ENCODE assay signal across 30 mouse cellular contexts in genomic region chr13:67850361-67850760, GRCm38 (mm10). TPM values are rescaled to one million over a fixed set of nuclear protein-coding genes. Genes with fewer than 3 reads are reported as not detected.
"Had no signal": no experiment of that assay in that cellular context is flagged by ENCODE, and none has a peak within 500 bp of the region (broad histone marks: within the 10 kb centered on the region; RNA-seq: fewer than 3 reads in every experiment).

No protein-coding gene starts in this region.

- H3K4me2 ChIP-seq: heart, embryonic 11.5 days; heart, embryonic 13.5 days; heart, embryonic 15.5 days; hindbrain, embryonic 13.5 days; intestine, embryonic 15.5 days; kidney, embryonic 15.5 days; limb, embryonic 12.5 days; liver, embryonic 11.5 days; liver, embryonic 13.5 days; liver, embryonic 15.5 days had no signal

- H3K4me1 ChIP-seq: heart, embryonic 13.5 days; heart, embryonic 15.5 days; hindbrain, embryonic 13.5 days; intestine, embryonic 15.5 days; kidney, embryonic 15.5 days; limb, embryonic 12.5 days; liver, embryonic 13.5 days; liver, embryonic 15.5 days had no signal

- ATAC-seq: hindbrain, embryonic 16.5 days; inflammation-experienced regulatory T-cells, adult 6 months; intestine, embryonic 15.5 days had no signal

- H3K27me3 ChIP-seq: heart, embryonic 13.5 days; heart, embryonic 15.5 days; hindbrain, embryonic 13.5 days; intestine, embryonic 15.5 days; kidney, embryonic 15.5 days; limb, embryonic 12.5 days; liver, embryonic 13.5 days; liver, embryonic 15.5 days had no signal

- H3K4me3 ChIP-seq: heart, adult 2 months; heart, embryonic 13.5 days; heart, embryonic 15.5 days; hindbrain, embryonic 13.5 days; intestine, embryonic 15.5 days; kidney, embryonic 15.5 days; limb, embryonic 12.5 days; liver, embryonic 13.5 days; liver, embryonic 15.5 days had no signal

- H3K36me3 ChIP-seq: heart, embryonic 13.5 days; heart, embryonic 15.5 days; hindbrain, embryonic 13.5 days; intestine, embryonic 15.5 days; kidney, embryonic 15.5 days; limb, embryonic 12.5 days; liver, embryonic 13.5 days; liver, embryonic 15.5 days had no signal

- DNase-seq: gastrocnemius, postnatal 25 days; heart, adult 2 months; heart, postnatal 14 days; heart, postnatal 36 days; kidney, adult 11 months; kidney, adult 2 months; kidney, adult 9 months; kidney, postnatal 14 days; kidney, postnatal 36 days; layer of hippocampus, adult 9-11 months; layer of hippocampus, postnatal 36 days; left cerebral cortex, postnatal 4 days; liver; liver, embryonic 13.5 days had no signal

- H3K27ac ChIP-seq: heart, adult 2 months; heart, embryonic 13.5 days; heart, embryonic 15.5 days; hindbrain, embryonic 13.5 days; intestine, embryonic 15.5 days; kidney, embryonic 15.5 days; kidney, postnatal 0 days; limb, embryonic 12.5 days; liver, embryonic 13.5 days; liver, embryonic 15.5 days had no signal

- H3K9me3 ChIP-seq: heart, embryonic 13.5 days; heart, embryonic 15.5 days; hindbrain, embryonic 13.5 days; intestine, embryonic 15.5 days; kidney, embryonic 15.5 days; limb, embryonic 12.5 days; liver, embryonic 13.5 days; liver, embryonic 15.5 days had no signal

- H3K9ac ChIP-seq: heart, embryonic 13.5 days; heart, embryonic 15.5 days; hindbrain, embryonic 13.5 days; intestine, embryonic 15.5 days; kidney, embryonic 15.5 days; limb, embryonic 12.5 days; liver, embryonic 13.5 days; liver, embryonic 15.5 days had no signal

RNA-seq across cellular contexts. Expression of gene BC048507, which starts 12.8 kb away (rescaled TPM):
- polyA plus RNA-seq: heart, adult 2 months; heart, embryonic 11.5 days; heart, embryonic 13.5 days; heart, embryonic 15.5 days; heart, postnatal 0 days; hindbrain, embryonic 11.5 days; hindbrain, embryonic 13.5 days; hindbrain, embryonic 16.5 days; inflammation-experienced regulatory T-cells, adult 6 months; intestine, embryonic 15.5 days; kidney, adult 2 months; kidney, embryonic 15.5 days; kidney, postnatal 0 days; large intestine, adult 2 months; limb, embryonic 12.5 days; limb, embryonic 14.5 days; liver, embryonic 11.5 days; liver, embryonic 13.5 days; liver, embryonic 15.5 days had no signal

RNA-seq across cellular contexts. Expression of gene Gm10037, which starts 19.5 kb away (rescaled TPM):
- polyA plus RNA-seq: heart, adult 2 months; inflammation-experienced regulatory T-cells, adult 6 months had no signal
